Mouse (Mus musculus) cortical plate, adult 2 months (tissue): Measurements from ENCODE around the gene Kif18a. TPM values are rescaled to one million over a fixed set of nuclear protein-coding genes. Genes with fewer than 3 reads are reported as not detected.

Experiments
- H3K27ac ChIP-seq: fragments of 200-500 bp; 2 replicates; pipeline ENCODE4 v1.5.1; 2012; ENCODE audit warnings: low read length, control low read depth, inconsistent platforms; ENCODE audit not compliant: insufficient read depth
- H3K4me1 ChIP-seq: fragments of 200-500 bp; 2 replicates; pipeline ENCODE4 v1.6.1; 2011; ENCODE audit warnings: low read length; ENCODE audit not compliant: control insufficient read depth, insufficient read depth
- H3K4me3 ChIP-seq: fragments of 200-500 bp; 2 replicates; pipeline ENCODE4 v1.5.1; 2011; ENCODE audit warnings: mild to moderate bottlenecking, low read length, control low read depth; ENCODE audit not compliant: insufficient read depth
- CTCF ChIP-seq: fragments of 200-500 bp; IDR thresholded peaks from 2 replicates; pipeline ENCODE4 v1.5.1; 2011; ENCODE audit warnings: mild to moderate bottlenecking, control low read depth, low read length; ENCODE audit not compliant: insufficient read depth; ENCODE audit errors: extremely low read depth
- POLR2A ChIP-seq: fragments of 200-500 bp; IDR thresholded peaks from 2 replicates; pipeline ENCODE4 v1.6.1; 2011; ENCODE audit warnings: mild to moderate bottlenecking, low read length, control low read depth; ENCODE audit not compliant: insufficient read depth; ENCODE audit errors: extremely low read depth
- polyA plus RNA-seq: library from polyadenylated mRNA; depleted of rRNA; stranded (reverse); fragments of >200 nt; gene quantifications from 2 replicates; pipeline ENCODE4 v1.2.3, GENCODE M21; 2012; rRNA removed

The Kif18a gene
- polyA plus RNA-seq, 1 experiment, result 0.81 TPM

GRCm38 (mm10) chr2:109348742-109349141, 68.2 kb downstream of the Kif18a start:
- no peaks in the 10 kb centered on the region for H3K4me1 ChIP-seq
- H3K27ac ChIP-seq, result no peak overlapping the region
- no peak for TF ChIP-seq CTCF
- no peak for TF ChIP-seq POLR2A
- H3K4me3 ChIP-seq, result no peak overlapping the region

GRCm38 (mm10) chr2:109358456-109359141, 78.1 kb downstream of the Kif18a start:
- Histone ChIP-seq H3K4me3 (no peak overlapping the region), H3K4me1 (no peaks in the 10 kb centered on the region), H3K27ac (no peak overlapping the region)
- TF ChIP-seq POLR2A (no peak), CTCF (no peak)

- Histone ChIP-seq H3K4me3 (no peak overlapping the region), H3K4me1 (no peaks in the 10 kb centered on the region), H3K27ac (no peak overlapping the region)
- TF ChIP-seq POLR2A, result no peak
- no peak for TF ChIP-seq CTCF
These were observed 85.4 kb downstream of the Kif18a start for GRCm38 (mm10) chr2:109365962-109366361.

- H3K4me3 ChIP-seq, result no peak overlapping the region
- H3K4me1 ChIP-seq, result no peaks in the 10 kb centered on the region
- TF ChIP-seq CTCF, result no peak
- no peak for TF ChIP-seq POLR2A
- H3K27ac ChIP-seq, result no peak overlapping the region
These were observed 94.3 kb downstream of the Kif18a start for GRCm38 (mm10) chr2:109374881-109375280.

- Histone ChIP-seq H3K4me1 (no peaks in the 10 kb centered on the region), H3K4me3 (no peak overlapping the region), H3K27ac (no peak overlapping the region)
- TF ChIP-seq POLR2A (no peak), CTCF (no peak)
These were observed 103.5 kb downstream of the Kif18a start for GRCm38 (mm10) chr2:109384019-109384418.

GRCm38 (mm10) chr2:109386211-109386610, 105.7 kb downstream of the Kif18a start:
- Histone ChIP-seq H3K27ac (no peak overlapping the region), H3K4me1 (no peaks in the 10 kb centered on the region), H3K4me3 (no peak overlapping the region)
- TF ChIP-seq POLR2A, result no peak
- TF ChIP-seq CTCF, result no peak

- H3K4me3 ChIP-seq, result no peak overlapping the region
- TF ChIP-seq POLR2A (no peak), CTCF (no peak)
- no peak overlapping the region for H3K27ac ChIP-seq
- H3K4me1 ChIP-seq, result no peaks in the 10 kb centered on the region
These were observed 108.2 kb downstream of the Kif18a start for GRCm38 (mm10) chr2:109388733-109389132.

- TF ChIP-seq CTCF, result no peak
- TF ChIP-seq POLR2A, result no peak
- no peak overlapping the region for H3K4me3 ChIP-seq
- no peaks in the 10 kb centered on the region for H3K4me1 ChIP-seq
- no peak overlapping the region for H3K27ac ChIP-seq
These were observed 109.4 kb downstream of the Kif18a start for GRCm38 (mm10) chr2:109389977-109390376.

Other genes starting within 250 kb of the Kif18a start
- 5.9 and 7.7 TPM in 2 replicates for gene Mettl15, start within 50 bp of the Kif18a start, polyA plus RNA-seq